Mouse (Mus musculus): ENCODE data around the gene Ccdc28b.
A peak's percentile ranks its signal among the peaks of the same experiment; 100 is the strongest.

The Ccdc28b gene

DNA sequence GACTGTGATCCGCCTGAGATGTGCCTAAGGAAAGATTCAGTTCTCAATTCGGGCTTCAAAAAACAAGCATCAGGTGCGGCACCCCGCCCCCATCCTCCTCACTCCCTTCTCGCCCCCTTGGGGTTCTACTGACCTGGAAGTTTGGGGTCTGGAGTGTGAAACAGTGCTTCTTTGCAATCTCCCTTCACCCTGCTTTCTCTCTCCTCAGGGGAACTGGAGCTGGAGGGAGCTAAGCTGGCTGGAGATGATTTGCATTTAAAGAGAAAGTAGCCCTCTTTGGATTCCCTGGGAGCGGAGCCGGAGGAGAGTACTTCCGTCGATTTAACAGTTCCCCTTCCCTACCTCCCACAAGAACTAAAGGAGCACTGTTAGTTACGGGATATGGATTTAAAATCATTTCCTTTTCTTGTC, at the start of gene Ccdc28b:
Gene Ccdc28b, minus strand, starts transcription at position 267 of the 411 bp plus-strand sequence.
- peak; percentile 53 for DNase-seq

DNA sequence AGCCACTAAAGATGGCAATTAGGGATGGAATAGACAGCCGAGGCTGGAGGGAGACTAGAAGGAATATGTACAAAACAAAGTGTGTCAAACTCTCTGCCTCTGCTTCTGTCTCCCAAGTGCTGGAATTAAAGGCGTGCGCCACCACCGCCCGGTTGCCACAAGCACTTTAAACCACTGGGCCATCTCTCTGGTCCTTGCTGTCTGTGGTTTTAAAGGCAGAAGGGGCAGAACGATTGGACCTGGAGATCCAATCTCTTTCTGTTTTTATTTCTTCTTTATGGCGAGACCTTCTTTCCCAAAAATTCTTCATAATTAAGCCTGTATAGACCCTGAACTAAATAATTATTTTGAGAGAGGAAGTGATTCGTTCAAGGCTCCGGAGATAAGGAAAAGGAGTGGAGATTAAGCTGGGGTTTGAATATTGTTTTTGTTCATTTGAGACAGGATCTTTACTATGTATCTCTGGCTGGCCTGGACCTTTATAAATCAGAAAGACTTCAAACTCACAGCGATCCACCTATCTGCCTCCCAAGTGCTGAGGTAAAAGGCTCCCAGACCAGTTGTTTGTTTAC, 49.2 kb upstream of the Ccdc28b start:
- no peak for DNase-seq

DNA sequence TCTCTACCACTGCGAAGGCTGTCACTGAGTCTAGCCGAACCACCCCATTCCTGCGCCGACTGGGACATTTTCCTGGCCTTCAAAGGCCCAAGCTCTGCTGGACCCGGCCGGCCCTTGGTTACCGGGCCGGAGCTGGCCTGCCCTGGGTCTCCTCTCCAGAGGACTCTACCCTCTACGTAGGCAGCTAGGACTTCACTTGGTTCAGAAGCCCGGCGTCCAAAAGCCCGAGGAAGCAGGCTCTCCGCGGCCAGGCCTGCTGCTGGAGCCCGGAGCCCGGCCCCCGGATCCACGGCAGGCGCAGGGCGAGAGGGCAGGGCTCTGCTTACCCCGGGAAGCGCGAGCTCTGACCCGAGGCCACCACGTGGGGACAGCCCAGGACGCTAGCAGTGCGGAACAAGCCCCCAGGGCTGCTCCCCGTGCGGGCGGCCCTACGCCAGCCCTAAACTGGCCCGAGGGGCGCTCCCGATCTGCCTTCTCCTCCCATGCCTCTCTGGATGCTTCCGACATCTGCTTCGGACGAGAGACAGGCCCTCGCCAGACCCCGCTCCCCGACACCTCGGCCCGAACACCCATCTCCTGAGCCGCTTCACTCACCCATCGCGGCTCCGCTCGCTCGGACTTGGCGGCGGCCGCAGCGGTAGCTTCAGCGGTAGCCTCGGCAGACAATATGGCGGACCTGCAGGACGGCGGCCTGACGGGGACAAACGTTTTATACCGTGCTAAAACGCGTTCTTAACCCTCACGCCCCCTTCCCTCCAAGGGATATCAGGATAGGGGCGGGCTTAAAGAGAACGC, 48.5 kb upstream of the Ccdc28b start, which contains the start of gene Kpna6:
Gene Kpna6, minus strand, starts transcription at position 685 of the 795 bp plus-strand sequence.
- peak; percentile 85 for DNase-seq

DNA sequence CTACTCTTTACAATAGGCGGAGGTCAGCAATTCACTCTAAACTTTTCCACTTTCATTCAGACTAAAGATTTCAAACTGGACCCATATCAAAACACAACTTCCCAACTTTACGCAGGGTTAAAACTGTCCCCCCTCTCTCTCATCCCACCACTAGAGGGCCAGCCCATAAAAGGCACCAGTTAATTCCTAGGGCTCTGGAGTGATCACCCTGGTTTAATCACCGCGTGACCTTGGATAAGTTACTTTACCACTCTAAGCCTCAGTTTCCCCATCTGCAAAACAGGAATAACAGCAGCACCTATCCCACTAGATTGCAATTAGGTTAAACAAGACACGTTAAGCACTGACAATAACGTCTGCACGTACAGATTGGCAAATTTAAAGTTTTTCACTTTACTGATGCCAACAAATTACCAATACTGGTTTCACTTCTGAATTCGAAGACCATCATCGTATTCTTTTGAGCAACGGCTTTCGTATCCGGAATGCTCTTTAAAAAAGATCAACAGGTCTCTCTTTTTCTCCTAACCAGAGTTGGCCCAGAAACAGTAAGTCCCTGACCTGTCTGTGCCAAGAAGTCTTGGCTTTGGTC, 47.8 kb upstream of the Ccdc28b start:
- DNase-seq = peak; percentile 49

DNA sequence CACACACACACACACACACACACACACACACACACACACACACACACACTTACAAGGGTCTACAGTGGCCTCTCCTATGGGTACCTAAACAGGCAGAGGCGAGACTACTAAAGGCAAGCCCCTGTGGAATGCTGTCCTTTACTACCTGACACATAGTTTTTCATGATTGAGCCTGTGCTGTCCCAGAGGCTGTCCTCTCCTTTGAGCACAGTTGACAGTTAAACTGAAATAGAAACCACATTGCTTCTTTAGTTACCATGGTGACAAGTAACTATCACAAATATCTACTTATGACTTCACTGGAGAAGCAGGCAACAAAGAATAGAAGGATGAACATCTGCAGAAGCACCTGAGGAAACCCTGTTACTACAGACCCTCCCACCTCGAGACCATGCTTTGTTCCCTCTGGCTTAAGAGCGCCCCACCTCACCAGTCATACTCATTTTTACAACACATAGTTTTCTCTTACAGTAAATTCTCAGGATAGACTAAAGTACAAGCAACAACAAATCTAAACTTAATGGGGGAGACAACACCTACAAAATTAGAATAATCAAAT, 38.6 kb upstream of the Ccdc28b start:
- no peak for DNase-seq

DNA sequence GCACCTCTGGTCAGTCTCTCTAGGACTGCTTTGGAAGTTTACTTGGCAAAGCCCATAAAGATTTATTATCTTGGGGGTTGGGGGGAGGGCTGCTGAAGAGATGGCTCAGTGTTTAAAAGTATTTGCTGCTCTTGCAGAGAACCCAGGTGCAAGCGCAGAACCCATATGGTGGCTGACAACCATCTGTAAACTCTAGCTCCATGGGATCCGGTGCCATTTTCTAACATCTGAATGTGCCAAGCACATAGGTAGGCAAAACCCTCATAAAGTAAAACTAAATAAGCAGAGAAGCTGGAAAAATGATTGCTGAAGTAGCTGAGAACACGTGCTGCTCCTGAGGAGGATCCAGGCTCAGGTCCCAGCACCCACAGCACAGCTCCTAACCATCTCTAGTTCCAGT, 37.8 kb upstream of the Ccdc28b start:
- no peak for DNase-seq

DNA sequence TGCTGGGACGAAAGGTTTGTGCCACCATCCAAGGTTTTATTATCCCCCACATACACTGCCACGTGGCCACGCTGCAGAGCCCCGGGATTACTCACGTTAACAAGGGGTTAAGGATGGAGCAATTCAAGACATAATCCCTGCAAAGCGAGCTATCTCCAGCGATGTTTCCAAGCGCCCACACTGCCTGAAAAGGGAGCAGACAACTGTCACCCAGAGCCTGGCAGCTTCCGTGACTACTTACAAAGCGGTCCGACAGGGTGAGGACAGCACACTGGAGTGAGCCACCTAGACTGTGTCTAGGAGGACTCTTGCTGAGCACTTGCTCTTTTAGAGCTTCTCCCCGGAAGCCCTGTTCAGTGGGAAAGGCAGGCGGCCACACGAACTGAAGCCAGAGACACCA, 31.0 kb upstream of the Ccdc28b start:
- DNase-seq = no peak

DNA sequence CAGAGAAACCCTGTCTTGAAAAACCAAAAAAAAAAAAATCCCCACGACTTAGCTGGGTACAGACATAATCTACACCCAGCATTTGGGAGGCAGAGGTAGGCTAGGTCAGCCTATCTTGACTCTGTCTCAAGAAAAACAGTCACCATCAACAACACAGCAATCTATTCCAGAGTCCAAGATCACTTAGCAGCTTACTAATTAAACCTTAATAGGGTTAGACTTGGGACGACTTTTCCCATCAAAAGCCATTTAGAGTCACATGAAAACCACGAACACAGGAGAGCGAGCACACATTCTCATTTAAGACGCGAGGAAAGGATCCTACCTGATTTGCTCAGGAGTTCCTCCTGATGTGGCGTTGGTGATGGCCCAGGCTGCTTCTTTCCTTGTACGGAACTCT, 26.6 kb upstream of the Ccdc28b start:
- no peak for DNase-seq

DNA sequence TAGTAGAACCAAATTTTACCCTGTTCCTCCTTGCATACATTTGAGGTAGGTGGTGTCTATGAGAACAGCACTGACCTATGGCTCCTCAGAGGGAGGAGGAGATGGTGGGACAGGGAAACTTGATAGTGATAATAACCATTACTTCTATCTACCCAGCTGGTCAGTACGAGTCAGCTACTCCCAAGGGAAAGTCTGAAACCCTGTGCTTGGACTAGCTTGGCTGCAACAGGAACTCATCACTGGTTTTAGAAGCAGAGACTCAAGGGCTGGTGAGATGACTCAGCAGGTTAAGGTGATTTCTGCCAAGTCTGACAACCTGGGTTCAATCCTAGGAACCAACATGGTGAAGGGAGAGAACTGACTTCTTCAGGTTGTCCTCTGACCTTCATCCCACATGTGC, 24.9 kb upstream of the Ccdc28b start:
- no peak for DNase-seq

DNA sequence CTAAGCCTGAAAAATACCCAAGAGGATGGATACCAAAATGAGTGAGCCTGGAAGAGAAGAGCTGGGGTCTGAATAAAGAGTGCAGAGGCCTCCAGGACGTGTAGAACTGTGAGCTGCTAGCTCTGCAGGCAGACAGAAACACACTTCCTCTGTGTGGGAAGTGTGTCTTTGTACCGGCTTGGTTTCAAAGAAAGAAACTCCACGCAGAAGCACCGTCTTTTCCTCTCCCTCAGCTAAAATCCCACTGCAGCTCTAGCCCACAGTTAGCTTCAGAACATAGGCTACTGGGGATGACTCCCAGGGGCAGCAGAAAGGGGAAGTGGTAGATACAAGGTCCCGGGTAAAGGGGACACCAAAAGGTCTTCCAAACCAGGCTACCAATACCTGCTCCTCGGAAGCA, 21.5 kb upstream of the Ccdc28b start:
- no peak for DNase-seq

DNA sequence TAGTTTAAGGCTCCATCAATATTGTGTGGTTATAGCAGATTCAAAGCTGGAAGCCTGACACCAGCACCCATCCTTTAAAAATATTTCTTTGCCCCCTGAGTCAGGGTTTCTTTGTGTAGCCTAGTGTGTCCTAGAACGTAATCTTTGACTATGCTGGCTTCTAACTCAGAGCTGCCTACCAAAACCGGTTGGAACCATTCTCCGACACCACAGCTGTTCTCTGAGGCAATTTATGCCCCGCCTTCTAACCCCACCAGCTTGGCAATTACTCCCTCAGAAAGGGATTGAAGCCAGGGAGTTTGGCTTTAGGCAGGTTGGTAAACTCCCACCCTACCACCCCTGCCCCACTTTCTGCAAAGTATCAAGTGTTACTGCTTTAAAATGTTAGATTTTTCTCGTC, 18.0 kb upstream of the Ccdc28b start:
- peak; percentile 31 for DNase-seq

DNA sequence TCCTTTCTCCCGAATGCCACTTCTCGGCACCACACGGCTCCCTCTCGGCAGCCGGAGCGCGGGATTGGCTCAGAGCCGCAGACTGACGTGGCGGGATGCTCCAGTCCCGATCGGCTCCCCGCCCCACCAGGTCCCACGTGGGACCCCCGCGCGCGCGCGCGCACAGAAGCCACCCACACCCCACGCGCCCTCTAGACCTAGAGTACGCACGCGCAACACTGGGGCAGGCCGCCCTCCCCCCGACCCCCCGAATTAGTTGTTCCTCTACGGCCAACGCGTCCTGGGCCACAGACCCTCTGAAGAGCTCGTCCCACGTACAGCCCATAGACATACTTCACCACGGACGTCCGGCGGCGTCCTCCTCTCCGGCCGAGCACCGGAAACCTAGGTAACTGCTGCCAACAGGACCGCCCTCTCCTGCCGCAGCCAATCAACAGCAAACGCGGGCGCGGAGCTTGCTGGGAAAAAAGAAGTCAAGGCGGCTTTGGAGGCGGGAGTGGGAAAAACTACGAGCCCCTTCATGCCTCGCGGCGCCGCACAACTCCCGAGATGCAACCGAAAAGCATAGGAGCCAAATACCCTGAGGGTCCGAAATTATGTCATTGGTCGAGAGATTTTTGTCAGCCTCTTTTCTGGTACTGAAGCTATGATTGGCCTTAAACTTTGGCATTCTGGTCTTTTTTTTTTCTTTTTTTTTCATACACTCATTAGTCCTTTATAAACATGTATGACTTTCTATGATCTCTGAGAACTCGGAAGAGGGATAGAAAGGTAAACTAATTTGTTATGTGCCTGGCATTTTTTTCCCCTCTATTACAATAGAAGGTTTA, 17.1 kb upstream of the Ccdc28b start, which contains the start of gene Txlna:
Gene Txlna, minus strand, starts transcription at position 428 of the 830 bp plus-strand sequence.
- DNase-seq = peak; percentile 98

DNA sequence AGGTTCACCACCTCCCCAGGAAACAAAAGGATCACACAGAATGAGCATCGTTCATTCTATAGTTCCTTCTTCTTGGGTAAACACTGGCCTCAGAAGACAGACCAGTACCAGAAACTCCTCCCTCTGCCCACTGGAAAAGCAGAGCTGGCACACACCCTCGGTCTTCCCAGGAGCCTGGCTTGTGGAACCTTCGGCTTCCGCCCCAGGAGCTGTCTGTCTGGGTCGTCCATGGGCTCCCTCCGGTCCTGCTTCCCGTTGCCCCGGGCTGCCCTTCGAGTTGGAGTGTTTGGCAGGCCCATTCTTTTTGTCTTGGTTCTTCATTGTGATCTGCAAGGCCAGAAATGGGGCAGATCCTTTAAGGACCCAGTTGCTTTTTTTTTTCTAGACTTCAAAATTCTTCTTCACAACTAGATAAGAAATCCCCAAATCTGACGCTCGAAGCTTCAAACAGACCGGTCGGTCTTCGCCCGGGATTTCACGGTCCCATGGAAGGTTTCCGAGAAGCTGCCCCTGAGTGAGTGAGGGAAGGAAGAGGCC, 16.4 kb upstream of the Ccdc28b start:
- DNase-seq = peak; percentile 41

DNA sequence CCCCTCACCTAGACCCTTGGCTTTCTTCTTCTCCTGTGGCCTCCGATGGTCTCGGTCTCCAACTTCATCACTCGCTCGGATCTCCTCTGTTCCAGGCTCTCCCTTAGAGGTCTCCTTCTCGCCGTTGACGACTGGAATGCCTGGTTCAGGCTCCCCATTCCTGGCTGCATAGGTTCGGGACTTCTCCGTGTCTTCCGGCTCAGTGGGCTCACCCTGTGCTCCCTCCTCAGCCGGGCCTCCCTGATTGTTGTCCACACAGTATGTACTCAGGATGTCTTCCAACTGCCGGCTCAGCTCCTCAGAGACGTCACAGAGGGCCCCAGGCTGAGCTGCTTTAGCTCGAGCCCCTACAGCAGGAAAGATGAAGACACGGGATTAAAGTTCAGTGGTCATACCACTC, 15.5 kb upstream of the Ccdc28b start:
- no peak for DNase-seq

DNA sequence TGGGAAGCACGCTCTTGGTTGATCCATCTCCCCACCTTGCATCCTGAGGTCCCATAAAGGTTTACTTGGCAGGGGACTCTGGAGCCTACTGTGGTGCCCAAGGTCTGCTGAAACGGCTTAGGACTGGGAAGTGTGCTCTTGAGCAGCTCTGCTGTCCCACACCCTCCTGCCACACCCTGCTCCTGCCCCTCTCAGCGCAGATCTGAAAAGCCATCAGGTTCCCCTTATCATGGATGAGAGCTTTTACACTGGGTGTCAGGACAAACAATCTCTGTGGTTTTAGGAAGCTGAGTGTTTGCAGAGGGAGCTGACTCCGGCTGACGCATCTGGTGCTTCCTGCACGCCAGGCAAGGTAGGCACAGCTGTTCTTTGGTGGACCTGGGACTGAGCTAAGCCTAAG, 10.1 kb upstream of the Ccdc28b start:
- no peak for DNase-seq

DNA sequence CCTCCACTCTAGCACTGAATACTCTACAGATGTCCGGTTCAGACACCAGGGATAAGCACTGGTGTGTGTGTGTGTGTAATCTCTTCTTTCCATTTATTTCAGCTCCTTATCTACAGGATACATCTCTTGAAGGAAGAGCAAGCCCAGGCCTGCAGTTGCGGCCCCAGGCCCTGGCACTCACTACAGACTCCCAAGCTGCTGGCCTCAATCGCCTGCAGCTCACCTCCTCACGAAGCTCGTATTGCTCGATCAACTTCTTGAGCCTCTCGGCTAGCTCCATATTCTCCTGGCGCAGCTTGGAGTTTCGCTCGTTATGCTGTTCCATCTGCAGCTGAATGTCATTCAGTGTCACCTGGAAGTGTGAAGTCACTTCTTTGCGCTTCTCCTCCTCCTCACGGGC, 8.1 kb upstream of the Ccdc28b start:
- no peak for DNase-seq

DNA sequence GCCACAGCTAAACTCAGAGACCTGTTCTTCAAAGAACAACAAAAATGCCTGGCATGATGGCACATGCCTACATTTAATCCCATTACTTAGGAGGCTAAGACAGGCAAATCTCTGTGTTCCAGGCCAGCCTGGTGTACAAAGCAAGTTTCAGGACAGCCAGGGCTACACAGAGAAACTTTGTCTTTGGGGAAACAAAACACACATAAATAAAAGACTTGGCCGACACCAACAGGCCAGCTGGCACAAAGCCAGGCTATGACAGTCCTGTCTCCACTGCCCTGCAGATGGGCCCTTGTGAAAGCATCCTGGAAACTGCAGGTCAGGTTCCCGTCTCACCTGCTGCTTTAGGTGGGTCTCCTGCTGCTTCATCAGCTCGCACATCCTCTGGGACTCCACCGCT, 7.2 kb upstream of the Ccdc28b start:
- DNase-seq = no peak

DNA sequence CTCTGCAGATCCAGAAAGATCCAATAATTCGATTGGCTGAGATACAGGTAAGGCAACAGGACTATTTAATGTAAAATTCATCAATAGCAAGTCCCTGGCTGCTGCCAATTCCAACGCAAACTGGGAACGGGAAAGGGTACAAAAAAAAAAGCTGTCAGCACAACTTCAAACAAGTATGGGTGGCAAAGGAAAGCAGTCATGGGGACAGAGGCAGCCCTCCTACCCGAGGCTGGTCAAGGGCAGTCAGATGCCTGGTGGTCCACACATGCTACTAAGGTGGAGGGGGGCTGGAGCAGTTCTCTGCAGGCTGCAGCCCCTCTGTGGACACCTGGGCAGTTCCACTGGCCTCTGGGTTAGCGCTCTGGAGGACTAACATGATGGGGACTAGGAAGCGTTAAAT, 2.3 kb upstream of the Ccdc28b start:
- DNase-seq = no peak

DNA sequence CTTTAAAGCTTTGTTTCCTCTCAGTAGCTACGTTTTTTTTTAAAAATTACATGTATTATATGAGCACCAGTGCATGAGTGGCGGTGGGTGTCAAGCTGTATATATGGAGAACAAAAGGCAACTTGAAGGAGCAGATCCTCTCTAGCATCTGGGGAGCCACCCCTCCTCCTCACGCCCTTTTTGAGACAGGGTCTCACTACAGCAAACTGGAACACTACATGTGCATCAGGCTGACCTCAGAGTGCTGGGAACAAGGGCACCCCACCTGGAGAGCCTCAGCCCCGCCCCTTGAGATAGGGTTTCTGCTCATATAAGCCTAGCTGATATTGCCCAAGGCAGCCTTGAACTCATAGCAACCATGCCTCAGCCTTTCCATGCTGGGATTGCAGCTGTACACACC, 1.7 kb upstream of the Ccdc28b start:
- DNase-seq = no peak

DNA sequence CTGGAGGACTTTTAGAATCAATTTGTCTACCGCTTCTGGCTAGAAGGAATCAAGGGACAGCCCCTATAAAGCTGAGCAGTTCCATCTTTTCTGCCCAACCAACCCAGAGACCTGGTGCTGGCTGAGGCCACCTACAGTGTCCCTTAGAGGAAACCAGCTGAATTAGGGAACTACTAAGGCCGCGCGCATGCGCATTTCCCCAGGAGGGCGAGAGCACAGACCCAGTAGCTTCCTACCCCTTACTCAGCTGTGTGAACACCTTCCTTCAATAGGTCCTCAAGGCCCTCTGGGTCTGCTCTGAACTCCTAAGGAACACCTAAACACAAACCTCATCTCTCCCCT, 1.3 kb upstream of the Ccdc28b start:
- no peak for DNase-seq

DNA sequence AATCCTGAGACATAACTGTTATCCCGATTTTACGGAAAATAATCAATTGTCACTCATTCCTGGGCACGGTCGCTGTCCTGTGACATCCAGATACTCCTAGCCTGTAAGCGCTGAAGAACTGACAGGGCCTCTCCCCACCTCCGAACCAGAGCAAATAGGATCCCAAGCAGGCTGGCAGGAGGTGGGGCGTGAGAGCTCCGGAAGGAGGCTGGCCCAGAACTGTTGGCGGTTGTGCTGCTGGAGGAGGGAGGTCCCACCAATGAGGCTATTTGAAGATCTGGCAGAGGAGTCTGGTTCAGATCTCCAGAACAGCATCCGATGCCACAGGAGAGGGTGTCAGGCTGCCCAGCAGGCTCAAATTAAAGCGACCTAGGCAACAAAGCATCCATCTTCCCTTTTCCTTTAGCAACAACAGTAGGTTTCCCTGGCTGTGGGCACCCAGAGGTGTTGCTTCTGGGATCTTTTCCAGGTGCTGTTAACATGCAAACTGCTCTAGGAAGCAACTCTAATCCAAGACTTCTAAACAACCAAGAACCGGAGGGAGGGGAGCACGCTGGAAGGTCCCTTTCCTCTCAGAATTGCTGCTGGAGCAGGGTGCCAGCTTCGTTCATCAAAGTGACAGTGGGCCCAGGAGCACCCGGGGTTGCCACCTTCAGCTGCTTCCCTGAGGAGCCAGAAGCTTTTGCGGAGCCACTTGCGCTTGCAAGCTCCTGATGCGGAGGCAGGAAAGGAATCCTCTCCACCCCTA, 708 bp upstream of the Ccdc28b start:
- DNase-seq = peak; percentile 88

Measured in kidney, adult 11 months (tissue).